24 mouse cellular contexts compared by ENCODE assay signal in the genomic region with DNA sequence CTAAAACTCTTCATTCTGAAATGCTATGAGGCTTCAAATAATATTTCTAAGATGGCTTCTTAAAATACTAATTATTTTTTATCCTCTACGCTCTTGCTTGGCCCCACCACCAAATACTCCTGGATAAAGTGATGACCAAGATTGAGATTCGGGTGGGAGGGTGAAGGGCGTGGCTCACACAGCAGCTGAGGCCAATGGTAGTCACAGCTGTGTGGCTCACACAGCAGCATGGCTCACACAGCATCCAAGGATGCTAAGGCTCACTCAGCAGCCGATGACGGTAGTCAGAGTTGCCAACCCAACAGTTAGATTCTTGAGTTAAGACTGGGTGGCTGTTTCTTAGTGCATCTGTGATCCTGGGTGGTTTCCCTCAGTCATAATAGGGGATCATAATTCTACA. TPM values are rescaled to one million over a fixed set of nuclear protein-coding genes. Genes with fewer than 3 reads are reported as not detected.
"Had no signal": no experiment of that assay in that cellular context is flagged by ENCODE, and none has a peak within 500 bp of the region (broad histone marks: within the 10 kb centered on the region; RNA-seq: fewer than 3 reads in every experiment).

No protein-coding gene starts in this region.

- DNase-seq: retina, postnatal 1 day; right cerebral cortex, adult 18-20 months; right cerebral cortex, postnatal 14 days; right cerebral cortex, postnatal 25 days; right cerebral cortex, postnatal 4 days; spleen, adult 18-20 months; thymus, adult 18-20 months; thymus, adult 2 months; thymus, postnatal 25 days; thymus, postnatal 36 days; thymus, postnatal 4 days had no signal

- H3K27ac ChIP-seq: neural tube, embryonic 12.5 days; neural tube, embryonic 13.5 days; neural tube, embryonic 15.5 days; stomach, embryonic 15.5 days; stomach, postnatal 0 days had no signal

- H3K27me3 ChIP-seq: neural tube, embryonic 12.5 days; neural tube, embryonic 13.5 days; neural tube, embryonic 15.5 days; stomach, embryonic 15.5 days had no signal

- H3K4me3 ChIP-seq: neural tube, embryonic 12.5 days; neural tube, embryonic 13.5 days; neural tube, embryonic 15.5 days; stomach, embryonic 15.5 days had no signal

- H3K4me2 ChIP-seq: neural tube, embryonic 12.5 days; neural tube, embryonic 13.5 days; neural tube, embryonic 15.5 days; stomach, embryonic 15.5 days had no signal

- H3K36me3 ChIP-seq: neural tube, embryonic 12.5 days; neural tube, embryonic 13.5 days; neural tube, embryonic 15.5 days; stomach, embryonic 15.5 days had no signal

RNA-seq across cellular contexts. Expression of gene Anapc15-ps, which starts 30.5 kb away (rescaled TPM):
- total RNA-seq: neutrophil, adult 5-6 weeks had no signal
- polyA plus RNA-seq: neural tube, embryonic 12.5 days; neural tube, embryonic 13.5 days; neural tube, embryonic 14.5 days; neural tube, embryonic 15.5 days; small intestine, adult 2 months; spleen, adult 2 months; stomach, embryonic 14.5 days; stomach, embryonic 16.5 days; stomach, postnatal 0 days; testis, adult 2 months; thymus, adult 2 months; thymus, postnatal 0 days had no signal
